Mouse (Mus musculus): ENCODE measurements around the gene Ufsp1. TPM values are rescaled to one million over a fixed set of nuclear protein-coding genes. Genes with fewer than 3 reads are reported as not detected.

The Ufsp1 gene
- polyA plus RNA-seq, 1 experiment from 2014 or later, result 9.8 TPM

GRCm38 (mm10) chr5:137285986-137286385, 8.4 kb upstream of the Ufsp1 start:
- H3K9ac ChIP-seq (ENCODE audit: low read length), result no peak overlapping the region
- no peak overlapping the region for H3K27ac ChIP-seq (ENCODE audit: low read depth, low read length)
- peaks cover 26% of the 10 kb centered on the region; the same call in 1 of the 2 replicates for H3K27me3 ChIP-seq (replicated peaks; ENCODE audit: control insufficient read depth, insufficient read depth, low read length)
- H3K4me3 ChIP-seq (ENCODE audit: low read depth, low read length), result no peak overlapping the region
- no peak for ATAC-seq
- H3K36me3 ChIP-seq (ENCODE audit: control insufficient read depth, insufficient read depth, low read length), result no peaks in the 10 kb centered on the region
- WGBS, result 67% methylated on average over 7 of the region's 7 CpGs
- H3K4me1 ChIP-seq (ENCODE audit: control insufficient read depth, insufficient read depth, low read length), result peaks cover 10% of the 10 kb centered on the region; the same call in 1 of the 2 replicates
- no peaks in the 10 kb centered on the region for H3K9me3 ChIP-seq (replicated peaks; ENCODE audit: control insufficient read depth, low read length)
- no peak for DNase-seq (ENCODE audit: low spot score)
- no peak overlapping the region; the same call in 1 of the 2 replicates for H3K4me2 ChIP-seq (ENCODE audit: low read length)

- Histone ChIP-seq H3K27ac (ENCODE audit: low read depth, low read length) (no peak overlapping the region), H3K4me3 (ENCODE audit: low read depth, low read length) (peak overlapping the region; percentile 44), H3K4me1 (ENCODE audit: control insufficient read depth, insufficient read depth, low read length) (peaks cover 10% of the 10 kb centered on the region; the same call in 1 of the 2 replicates), H3K36me3 (ENCODE audit: control insufficient read depth, insufficient read depth, low read length) (no peaks in the 10 kb centered on the region), H3K9me3 (replicated peaks; ENCODE audit: control insufficient read depth, low read length) (no peaks in the 10 kb centered on the region), H3K27me3 (replicated peaks; ENCODE audit: control insufficient read depth, insufficient read depth, low read length) (peaks cover 26% of the 10 kb centered on the region; the same call in 1 of the 2 replicates), H3K9ac (ENCODE audit: low read length) (peak overlapping the region; percentile 68), H3K4me2 (ENCODE audit: low read length) (peak overlapping the region; percentile 95)
- 1% methylated on average over 14 of the region's 16 CpGs for WGBS
- peak; percentile 83 for ATAC-seq
- peak; percentile 91 for DNase-seq (ENCODE audit: low spot score)
These were observed 7.8 kb upstream of the Ufsp1 start for GRCm38 (mm10) chr5:137286655-137287031.

GRCm38 (mm10) chr5:137287032-137287952, 7.1 kb upstream of the Ufsp1 start, which contains the start of gene Ache:
Ache (plus strand) TSS chr5:137287519.
- H3K27ac ChIP-seq (ENCODE audit: low read depth, low read length), result no peak within 1 kb of the TSS
- DNase-seq (ENCODE audit: low spot score), result peak; percentile 67
- WGBS, result 1% methylated on average over 38 of the region's 40 CpGs
- peaks cover 10% of the 10 kb centered on the region; the same call in 1 of the 2 replicates for H3K4me1 ChIP-seq (ENCODE audit: control insufficient read depth, insufficient read depth, low read length)
- H3K9ac ChIP-seq (ENCODE audit: low read length), result peak within 1 kb of the TSS; percentile 68
- peak; percentile 61 for ATAC-seq
- peak within 1 kb of the TSS; percentile 95 for H3K4me2 ChIP-seq (ENCODE audit: low read length)
- H3K36me3 ChIP-seq (ENCODE audit: control insufficient read depth, insufficient read depth, low read length), result no peaks in the 10 kb centered on the region
- no peaks in the 10 kb centered on the region for H3K9me3 ChIP-seq (replicated peaks; ENCODE audit: control insufficient read depth, low read length)
- H3K4me3 ChIP-seq (ENCODE audit: low read depth, low read length), result peak within 1 kb of the TSS; percentile 44
- H3K27me3 ChIP-seq (replicated peaks; ENCODE audit: control insufficient read depth, insufficient read depth, low read length), result peaks cover 26% of the 10 kb centered on the region; the same call in 1 of the 2 replicates

DNA sequence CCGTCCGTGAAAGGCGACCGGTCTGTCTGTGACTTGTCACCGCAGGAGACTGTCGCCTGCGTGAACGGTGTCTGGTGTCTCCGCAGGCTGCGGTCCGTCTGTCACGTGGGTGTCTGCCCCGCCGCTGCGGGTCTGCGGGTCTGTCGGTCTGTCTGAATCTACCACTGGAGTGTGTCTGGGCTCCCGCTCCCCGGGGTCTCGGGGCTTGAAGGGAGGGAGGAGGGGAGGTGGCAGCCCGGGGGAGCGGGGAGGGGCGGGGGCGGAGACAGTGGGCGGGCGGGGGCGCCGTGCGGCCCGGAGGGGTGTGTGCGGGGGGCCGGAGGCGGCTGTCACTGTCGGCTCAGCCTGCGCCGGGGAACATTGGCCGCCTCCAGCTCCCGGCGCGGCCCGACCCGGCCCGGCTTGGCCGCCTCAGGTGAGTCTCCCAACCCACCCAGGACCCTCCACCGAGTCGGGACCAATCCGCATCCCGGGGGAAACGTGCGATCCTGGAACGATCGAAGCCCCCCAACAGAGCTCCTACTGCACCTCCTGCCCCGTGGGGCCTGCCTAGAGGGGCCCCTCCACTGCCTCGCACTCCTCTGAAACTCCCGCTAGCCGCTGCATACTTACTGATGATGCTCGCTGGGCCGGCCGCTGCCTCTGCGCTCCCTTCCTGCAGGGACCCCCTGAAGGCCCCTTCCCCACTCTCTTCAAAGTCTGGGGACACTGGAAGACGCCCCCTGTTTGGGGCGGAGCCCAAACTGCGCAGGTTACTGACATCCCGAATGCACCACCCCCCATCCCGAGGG, 6.3 kb upstream of the Ufsp1 start:
- Histone ChIP-seq H3K27ac (ENCODE audit: low read depth, low read length) (no peak overlapping the region), H3K36me3 (ENCODE audit: control insufficient read depth, insufficient read depth, low read length) (no peaks in the 10 kb centered on the region), H3K4me3 (ENCODE audit: low read depth, low read length) (peak overlapping the region; percentile 44), H3K4me1 (ENCODE audit: control insufficient read depth, insufficient read depth, low read length) (peaks cover 12% of the 10 kb centered on the region; the same call in 1 of the 2 replicates), H3K4me2 (ENCODE audit: low read length) (peak overlapping the region; percentile 95), H3K27me3 (replicated peaks; ENCODE audit: control insufficient read depth, insufficient read depth, low read length) (peaks cover 26% of the 10 kb centered on the region; the same call in 1 of the 2 replicates), H3K9ac (ENCODE audit: low read length) (peak overlapping the region; percentile 68), H3K9me3 (replicated peaks; ENCODE audit: control insufficient read depth, low read length) (no peaks in the 10 kb centered on the region)
- under 1% methylated on average over 45 of the region's 65 CpGs for WGBS
- DNase-seq (ENCODE audit: low spot score) (peak; percentile 35), ATAC-seq (no peak; the same call in 1 of the 2 replicates)

DNA sequence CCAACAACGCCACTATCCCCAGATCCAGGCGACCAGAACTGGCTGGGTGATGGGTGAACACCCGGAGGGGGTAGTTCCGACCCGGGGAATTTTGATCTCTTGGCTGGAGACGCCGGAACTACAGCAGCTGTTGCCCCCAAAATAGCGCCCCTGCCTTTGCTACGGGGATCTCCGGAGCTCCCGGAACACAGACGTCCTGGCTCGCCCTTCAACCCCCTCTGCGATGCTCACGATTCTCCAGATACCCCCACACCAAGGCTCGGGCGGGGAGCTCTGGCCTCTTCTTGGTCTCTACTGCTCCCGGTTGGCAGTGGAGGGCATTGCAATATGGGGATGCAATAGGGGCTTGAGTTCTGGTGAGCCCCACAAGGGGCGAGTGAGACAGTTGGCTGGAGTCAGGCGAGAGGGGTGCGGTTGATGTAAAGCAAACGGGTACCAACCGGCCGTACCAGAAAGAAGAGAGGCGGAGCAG, 5.4 kb upstream of the Ufsp1 start:
- H3K27me3 ChIP-seq (replicated peaks; ENCODE audit: control insufficient read depth, insufficient read depth, low read length), result peaks cover 26% of the 10 kb centered on the region; the same call in 1 of the 2 replicates

DNA sequence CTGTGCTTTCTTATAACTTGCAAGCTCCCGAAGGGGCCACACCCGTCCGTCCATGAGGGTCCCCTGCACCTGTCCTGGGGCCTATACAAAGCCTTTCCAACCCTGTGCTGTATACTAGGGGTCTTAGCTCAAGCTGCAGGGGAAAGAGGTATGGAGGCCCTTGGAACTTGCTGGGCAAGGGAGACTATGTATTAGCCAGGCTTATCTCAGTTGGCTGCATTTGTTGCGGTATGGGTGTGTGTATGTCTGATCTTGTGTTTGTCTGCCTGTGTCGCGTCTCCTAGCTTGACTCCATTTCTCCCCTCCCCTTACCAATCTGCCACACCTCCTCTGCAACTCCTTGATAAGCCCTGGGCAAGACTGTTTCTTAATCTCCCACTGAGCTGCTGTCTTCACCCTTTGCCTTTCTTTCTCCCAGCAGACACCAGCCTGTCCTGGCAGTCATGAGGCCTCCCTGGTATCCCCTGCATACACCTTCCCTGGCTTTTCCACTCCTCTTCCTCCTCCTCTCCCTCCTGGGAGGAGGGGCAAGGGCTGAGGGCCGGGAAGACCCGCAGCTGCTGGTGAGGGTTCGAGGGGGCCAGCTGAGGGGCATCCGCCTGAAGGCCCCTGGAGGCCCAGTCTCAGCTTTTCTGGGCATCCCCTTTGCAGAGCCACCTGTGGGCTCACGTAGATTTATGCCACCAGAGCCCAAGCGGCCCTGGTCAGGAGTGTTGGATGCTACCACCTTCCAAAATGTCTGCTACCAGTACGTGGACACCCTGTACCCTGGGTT, 4.7 kb upstream of the Ufsp1 start:
- 56% methylated on average over 13 of the region's 13 CpGs for WGBS
- no peak overlapping the region for H3K27ac ChIP-seq (ENCODE audit: low read depth, low read length)
- H3K9ac ChIP-seq (ENCODE audit: low read length), result no peak overlapping the region
- H3K4me2 ChIP-seq (ENCODE audit: low read length), result peak overlapping the region; percentile 95; the same call in 1 of the 2 replicates
- no peak for ATAC-seq
- no peak for DNase-seq (ENCODE audit: low spot score)
- no peaks in the 10 kb centered on the region for H3K9me3 ChIP-seq (replicated peaks; ENCODE audit: control insufficient read depth, low read length)
- peaks cover 26% of the 10 kb centered on the region; the same call in 1 of the 2 replicates for H3K27me3 ChIP-seq (replicated peaks; ENCODE audit: control insufficient read depth, insufficient read depth, low read length)
- peaks cover 1% of the 10 kb centered on the region; the same call in 1 of the 2 replicates for H3K36me3 ChIP-seq (ENCODE audit: control insufficient read depth, insufficient read depth, low read length)
- no peak overlapping the region for H3K4me3 ChIP-seq (ENCODE audit: low read depth, low read length)
- peaks cover 14% of the 10 kb centered on the region for H3K4me1 ChIP-seq (ENCODE audit: control insufficient read depth, insufficient read depth, low read length)

More for the DNA sequence above, 5.4 kb upstream of the Ufsp1 start:
- 3% methylated on average over 25 of the region's 25 CpGs for WGBS
- H3K9me3 ChIP-seq (replicated peaks; ENCODE audit: control insufficient read depth, low read length), result no peaks in the 10 kb centered on the region
- H3K27ac ChIP-seq (ENCODE audit: low read depth, low read length), result no peak overlapping the region
- no peaks in the 10 kb centered on the region for H3K36me3 ChIP-seq (ENCODE audit: control insufficient read depth, insufficient read depth, low read length)
- ATAC-seq (no peak), DNase-seq (ENCODE audit: low spot score) (peak; percentile 65)
- H3K4me3 ChIP-seq (ENCODE audit: low read depth, low read length), result peak overlapping the region; percentile 44
- peak overlapping the region; percentile 43 for H3K9ac ChIP-seq (ENCODE audit: low read length)
- peak overlapping the region; percentile 95 for H3K4me2 ChIP-seq (ENCODE audit: low read length)
- H3K4me1 ChIP-seq (ENCODE audit: control insufficient read depth, insufficient read depth, low read length), result peaks cover 13% of the 10 kb centered on the region; the same call in 1 of the 2 replicates

GRCm38 (mm10) chr5:137290677-137291076, 3.8 kb upstream of the Ufsp1 start:
- peaks cover 19% of the 10 kb centered on the region for H3K4me1 ChIP-seq (ENCODE audit: control insufficient read depth, insufficient read depth, low read length)
- no peak for DNase-seq (ENCODE audit: low spot score)

More at GRCm38 (mm10) chr5:137290677-137291076, 3.8 kb upstream of the Ufsp1 start:
- H3K27ac ChIP-seq (ENCODE audit: low read depth, low read length), result no peak overlapping the region
- H3K4me3 ChIP-seq (ENCODE audit: low read depth, low read length), result no peak overlapping the region
- no peaks in the 10 kb centered on the region for H3K9me3 ChIP-seq (replicated peaks; ENCODE audit: control insufficient read depth, low read length)
- H3K4me2 ChIP-seq (ENCODE audit: low read length), result no peak overlapping the region
- H3K27me3 ChIP-seq (replicated peaks; ENCODE audit: control insufficient read depth, insufficient read depth, low read length), result peaks cover 26% of the 10 kb centered on the region; the same call in 1 of the 2 replicates
- H3K36me3 ChIP-seq (ENCODE audit: control insufficient read depth, insufficient read depth, low read length), result peaks cover 10% of the 10 kb centered on the region
- ATAC-seq, result no peak
- WGBS, result 25% methylated on average over 15 of the region's 15 CpGs
- no peak overlapping the region for H3K9ac ChIP-seq (ENCODE audit: low read length)

All from forebrain, embryonic 14.5 days (tissue).